Mouse (Mus musculus) left cerebral cortex, postnatal 14 days (tissue): Measurements from ENCODE around the gene Syt6. TPM values are rescaled to one million over a fixed set of nuclear protein-coding genes. Genes with fewer than 3 reads are reported as not detected.

Experiments used
- DNase-seq, 2 experiments: peaks; one replicate each; pipeline ENCODE4 v3.0.0; 2021 to 2022; ENCODE audit warnings: low spot score in 2 of 2, mixed read lengths in 1 of 2
- intact Hi-C: fragments of 180-260 bp; cut with DNase I; formaldehyde crosslinking; loops from one replicate; pipeline ENCODE4 v1.15.1; 2025
- total RNA-seq, 2 experiments: library from RNA; stranded (reverse); gene quantifications; 2 replicates each; pipeline ENCODE4 v1.2.3; 2021

Gene Syt6
- total RNA-seq, 2 experiments from 2014 or later = 12.6 to 19.3 TPM

- DNase-seq = no peak
- intact Hi-C loops = no loop called here
These were observed 17.6 kb downstream of the Syt6 start for GRCm38 (mm10) chr3:103592636-103593035.

- no peak for DNase-seq
- intact Hi-C loops = no loop called here
These were observed 18.6 kb downstream of the Syt6 start for GRCm38 (mm10) chr3:103593631-103594030.

DNA sequence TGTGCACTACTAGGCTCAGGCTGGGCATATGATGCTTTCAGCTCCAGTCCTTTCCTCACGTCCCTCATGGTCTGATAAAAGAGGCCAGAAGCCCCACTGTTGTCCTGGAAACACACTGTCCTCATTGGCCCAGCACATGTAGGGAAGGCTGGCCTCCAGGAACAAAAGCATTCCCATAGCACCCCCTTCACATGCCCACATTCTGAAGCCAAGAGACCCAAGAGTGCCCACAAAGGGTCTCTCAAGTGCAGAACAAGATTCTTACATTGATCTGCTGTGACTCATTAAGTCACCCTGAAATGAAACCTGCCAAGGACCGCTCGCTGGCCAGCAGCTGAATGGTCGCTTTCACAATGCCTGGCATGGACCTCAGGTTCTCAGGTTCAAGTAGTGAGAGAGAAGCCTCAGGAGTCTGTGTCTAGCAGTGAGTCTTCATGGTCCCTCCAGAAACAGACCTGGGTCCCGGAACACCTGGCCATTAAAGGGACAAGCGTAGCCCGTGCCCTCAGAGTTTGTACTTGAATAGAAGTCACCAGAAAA, 20.3 kb downstream of the Syt6 start:
- no peak for DNase-seq
- intact Hi-C loops = no loop called here

- DNase-seq = no peak
- intact Hi-C loops = no loop called here
These were observed 22.6 kb downstream of the Syt6 start for GRCm38 (mm10) chr3:103597586-103597985.

DNA sequence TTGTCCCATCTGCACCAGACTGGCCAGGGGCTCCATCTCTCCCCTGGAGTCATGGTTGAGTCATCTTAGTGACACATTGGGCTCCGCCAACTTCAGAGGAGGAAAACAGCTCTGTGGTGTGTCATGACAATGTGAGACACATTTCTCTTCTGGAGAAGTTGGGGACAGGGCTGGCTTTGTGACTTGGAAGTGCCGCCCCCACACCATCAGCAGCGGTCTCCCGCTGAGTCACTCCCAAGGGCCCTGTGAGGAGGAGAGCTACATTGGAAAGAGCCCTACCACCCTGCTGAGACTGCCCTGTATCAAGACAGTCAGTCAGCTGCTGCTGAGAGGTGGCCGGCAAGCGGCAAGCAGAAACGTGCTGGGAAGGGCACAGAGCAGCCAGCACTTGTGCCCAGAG, 26.0 kb downstream of the Syt6 start:
- peak; percentile 20 to 61 for DNase-seq
- intact Hi-C loops = no loop called here

GRCm38 (mm10) chr3:103601561-103601960, 26.5 kb downstream of the Syt6 start:
- no peak for DNase-seq
- intact Hi-C loops = no loop called here

DNA sequence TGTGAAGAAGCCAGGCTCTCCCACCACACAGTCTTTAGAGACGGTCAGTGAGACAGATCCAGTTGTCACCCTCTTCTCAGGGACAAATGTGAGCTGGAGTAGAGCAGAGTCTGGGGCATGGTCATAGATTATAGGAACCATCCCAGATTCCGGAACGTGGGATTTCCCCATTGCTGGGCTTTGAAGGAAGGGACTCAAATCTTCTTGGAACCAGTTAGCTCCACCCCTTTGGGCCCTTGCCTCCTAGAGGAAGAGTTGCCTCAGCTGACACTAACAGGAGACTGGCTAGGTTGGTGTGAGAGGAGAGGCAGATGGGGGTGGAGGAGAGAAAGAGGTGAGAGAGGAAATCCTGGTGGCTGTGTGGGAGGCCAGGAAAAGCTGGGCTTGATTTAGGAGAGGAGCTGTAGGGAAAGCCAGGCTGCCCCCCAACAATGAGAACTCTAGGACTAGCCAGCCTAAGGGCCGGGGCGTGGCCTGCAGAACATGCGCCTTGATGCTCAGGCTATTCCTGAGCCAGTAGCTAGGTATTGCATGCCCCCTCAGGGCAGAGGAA, 31.1 kb downstream of the Syt6 start:
- no peak for DNase-seq

DNA sequence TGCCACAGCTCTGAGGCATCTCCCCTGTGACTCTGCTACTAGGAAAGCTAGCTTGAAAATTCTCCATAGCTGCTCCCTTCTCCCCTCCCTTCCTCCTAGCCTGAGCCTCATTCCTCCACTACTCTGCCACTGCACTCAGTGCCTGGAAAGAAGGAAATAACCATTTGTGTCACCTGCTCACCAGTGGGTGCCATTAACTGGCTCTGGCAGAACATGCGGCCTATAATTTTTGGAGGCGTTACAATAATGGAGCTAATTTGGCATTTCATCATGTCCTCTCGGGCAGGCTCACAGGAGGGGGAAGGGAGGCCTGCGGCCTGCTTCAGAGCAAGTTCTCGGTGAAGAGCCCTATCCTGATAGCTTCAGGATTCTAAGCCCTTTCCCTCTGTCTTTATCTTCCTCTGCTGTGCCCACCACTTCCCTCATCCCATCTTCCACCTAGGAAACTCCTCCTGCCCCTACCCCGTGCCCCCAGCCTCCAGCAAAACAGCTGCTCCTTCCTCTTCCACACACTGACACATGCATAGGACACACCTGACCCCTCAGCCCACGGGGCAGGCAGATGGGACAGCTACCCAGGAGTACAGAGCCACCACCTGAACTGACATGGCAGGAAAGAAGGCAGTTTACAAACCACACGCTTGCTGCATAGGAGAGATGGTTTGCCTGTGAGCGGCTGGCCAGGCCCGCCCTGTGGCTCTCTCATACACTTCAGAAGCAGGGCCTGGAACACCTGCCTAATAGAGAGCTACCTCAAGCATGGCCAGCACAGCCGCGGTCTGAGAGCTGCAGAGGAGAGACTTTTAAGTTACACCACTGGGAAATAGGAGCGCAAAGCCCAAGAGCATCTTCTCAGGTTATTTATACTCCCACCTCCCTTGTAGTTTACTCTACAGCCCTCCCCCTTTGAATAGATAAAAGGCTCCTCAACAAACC, 31.9 kb downstream of the Syt6 start:
- DNase-seq = no peak
- intact Hi-C loops = no loop called here

More for the DNA sequence above, 31.1 kb downstream of the Syt6 start:
- intact Hi-C loops = no loop called here

GRCm38 (mm10) chr3:103610231-103610630, 35.2 kb downstream of the Syt6 start:
- DNase-seq = no peak
- intact Hi-C loops = no loop called here

DNA sequence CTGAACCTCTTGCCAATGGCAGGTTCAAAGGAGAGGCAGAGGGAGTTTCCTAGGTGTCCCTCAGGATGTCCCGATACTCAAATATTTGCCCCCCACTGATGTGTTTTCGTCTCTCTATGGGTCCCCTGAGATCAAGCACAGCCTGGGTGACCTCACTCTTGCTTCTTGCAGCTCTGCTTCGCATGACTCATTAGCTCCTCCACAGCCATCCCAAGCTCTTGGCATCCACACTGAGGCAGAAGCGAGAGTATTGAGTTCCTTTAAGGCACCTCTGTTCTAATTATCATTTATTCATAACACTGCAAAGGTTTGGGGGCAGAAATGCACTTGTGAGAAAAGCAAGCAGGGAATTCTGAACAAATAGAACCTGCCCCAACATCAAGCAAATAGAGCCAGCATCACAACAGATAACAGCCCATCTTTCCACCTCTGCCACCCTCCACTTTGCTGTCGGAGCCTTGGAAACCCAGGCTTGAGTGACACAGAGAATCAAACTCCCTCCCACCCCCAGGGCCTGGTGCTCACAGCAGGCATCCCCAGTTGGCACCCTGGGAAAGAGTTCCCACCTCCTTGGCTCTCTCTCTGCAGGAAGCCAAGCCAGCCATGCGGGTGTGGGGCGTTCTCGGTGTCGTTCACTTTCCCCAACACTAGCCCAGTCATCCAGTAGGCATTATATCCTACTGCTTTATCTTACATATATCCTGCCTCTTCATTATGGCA, 37.8 kb downstream of the Syt6 start:
- peak; percentile 36 to 63 for DNase-seq
- intact Hi-C loops = no loop called here

- DNase-seq = no peak
- intact Hi-C loops = no loop called here
These were observed 40.6 kb downstream of the Syt6 start for GRCm38 (mm10) chr3:103615621-103616020.

GRCm38 (mm10) chr3:103616981-103617380, 42.0 kb downstream of the Syt6 start:
- intact Hi-C loops = no loop called here
- DNase-seq = no peak

- intact Hi-C loops = no loop called here
- DNase-seq = no peak
These were observed 45.1 kb downstream of the Syt6 start for GRCm38 (mm10) chr3:103620101-103620500.

DNA sequence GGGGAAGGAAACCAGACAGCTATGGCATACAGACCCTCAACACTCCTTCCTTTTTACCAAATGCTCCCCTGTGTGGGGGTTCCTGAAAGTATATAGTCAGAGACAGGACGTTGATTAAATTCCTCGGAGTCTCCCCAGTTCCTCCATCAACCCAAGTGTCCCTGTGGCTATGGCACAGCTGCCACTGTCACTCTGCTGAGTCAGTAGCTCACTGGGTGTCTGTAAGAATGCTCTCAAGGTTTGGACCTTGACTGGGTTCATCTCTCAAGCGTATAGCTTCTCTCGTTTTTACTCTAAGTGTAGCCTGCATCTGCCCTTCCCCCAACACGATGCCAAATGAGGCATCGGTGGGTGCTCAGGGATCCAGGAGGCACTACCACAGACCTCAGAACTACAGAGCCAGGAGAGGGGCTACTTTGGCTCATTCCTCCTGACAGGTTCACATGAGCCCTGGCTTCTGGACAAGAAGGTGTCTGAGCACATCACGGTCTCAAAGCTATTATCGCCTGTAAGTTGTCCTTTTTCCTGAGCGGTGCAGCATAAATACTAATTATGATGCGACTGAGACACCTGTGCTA, 49.0 kb downstream of the Syt6 start:
- no peak for DNase-seq
- intact Hi-C loops = no loop called here

DNA sequence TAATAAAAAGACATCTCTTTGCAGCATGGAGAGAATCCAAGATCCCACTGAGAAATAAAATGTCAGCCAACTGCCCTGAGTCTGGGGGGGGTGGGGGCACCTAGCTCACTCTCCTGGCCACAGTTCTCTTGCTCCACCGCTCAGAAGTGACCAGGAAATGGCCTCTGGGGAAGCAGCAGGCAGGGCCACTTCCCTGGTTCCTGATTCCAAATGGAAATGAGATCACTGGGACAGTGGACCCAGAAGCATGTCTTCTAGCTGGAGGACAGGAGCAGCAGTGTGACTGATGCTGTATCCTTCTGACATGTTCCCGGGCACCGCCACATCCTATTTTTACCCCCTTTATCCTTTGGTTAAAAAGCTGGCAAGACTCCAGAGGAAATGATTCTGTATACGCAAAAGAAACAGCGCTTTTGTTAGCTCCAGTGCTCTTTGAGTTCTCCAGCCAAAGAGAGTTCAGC, 49.6 kb downstream of the Syt6 start:
- no peak for DNase-seq
- intact Hi-C loops = no loop called here

DNA sequence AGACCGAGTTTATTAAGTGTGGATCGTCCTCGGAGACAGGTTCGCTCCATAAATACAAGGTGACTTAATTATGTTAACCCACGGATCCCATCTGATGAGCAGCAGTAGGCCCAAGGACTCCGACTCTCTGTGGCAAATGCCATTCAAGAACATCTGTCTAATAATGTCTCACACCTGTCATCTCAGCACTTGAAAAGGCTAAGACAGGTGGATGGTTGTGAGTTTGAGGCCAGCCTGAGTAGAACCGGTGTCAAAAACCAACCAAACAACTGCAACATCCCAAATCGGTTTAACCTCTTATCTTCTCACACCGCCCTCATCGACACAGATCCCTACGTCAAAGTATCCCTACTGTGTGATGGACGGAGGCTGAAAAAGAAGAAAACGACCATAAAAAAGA, 50.1 kb downstream of the Syt6 start:
- DNase-seq = no peak
- intact Hi-C loops = no loop called here

- intact Hi-C loops = no loop called here
- DNase-seq = no peak
These were observed 51.5 kb downstream of the Syt6 start for GRCm38 (mm10) chr3:103626481-103626880.

DNA sequence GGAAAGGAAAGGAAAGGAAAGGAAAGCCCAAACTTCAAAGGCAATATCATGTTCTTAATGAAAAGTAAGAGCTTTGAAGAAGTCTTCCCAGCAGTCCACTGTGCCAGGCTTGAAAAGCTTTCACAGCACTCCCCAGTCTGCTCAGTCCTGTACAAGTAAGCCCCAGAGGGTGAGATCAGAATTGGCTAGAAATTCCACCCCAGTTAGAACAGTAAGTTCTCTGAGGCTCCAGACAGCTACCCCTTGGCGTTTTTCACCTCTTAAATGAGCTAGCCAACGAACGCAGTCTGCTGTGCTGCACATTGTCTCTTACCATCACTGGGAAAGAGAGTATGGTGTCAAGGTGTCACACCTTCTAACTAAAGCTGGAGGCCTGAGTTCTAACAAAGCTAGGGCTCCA, 52.6 kb downstream of the Syt6 start:
- DNase-seq = no peak
- intact Hi-C loops = no loop called here

- intact Hi-C loops = no loop called here
These were observed 58.1 kb downstream of the Syt6 start for GRCm38 (mm10) chr3:103633124-103633523.

GRCm38 (mm10) chr3:103633831-103634230, 58.8 kb downstream of the Syt6 start:
- DNase-seq = no peak
- intact Hi-C loops = no loop called here

More at GRCm38 (mm10) chr3:103633124-103633523, 58.1 kb downstream of the Syt6 start:
- DNase-seq = no peak
